Mouse (Mus musculus): ENCODE data around the gene Gm42417. TPM values are rescaled to one million over a fixed set of nuclear protein-coding genes. Genes with fewer than 3 reads are reported as not detected.

Gm42417 gene
- polyA plus RNA-seq, 1 experiment from 2014 or later, result not detected

GRCm38 (mm10) chr1:36555798-36556395 lies 16.7 kb upstream of the Gm42417 start:
- 3% methylated on average over 8 of the region's 8 CpGs for WGBS
- DNase-seq (ENCODE audit: low spot score) (peak; percentile 46), ATAC-seq (replicated peaks; ENCODE audit: insufficient number of reproducible peaks, low FRiP score, low TSS enrichment, low read depth) (no peak)
- H3K4me1 ChIP-seq (ENCODE audit: control insufficient read depth, insufficient read depth, low read length), result peaks cover 15% of the 10 kb centered on the region
- H3K4me3 ChIP-seq (ENCODE audit: low read depth, low read length), result peak overlapping the region; percentile 95
- no peaks in the 10 kb centered on the region for H3K9me3 ChIP-seq (replicated peaks; ENCODE audit: control insufficient read depth, low read length)
- peak overlapping the region; percentile 89 for H3K9ac ChIP-seq (replicated peaks; ENCODE audit: low read length)
- H3K27me3 ChIP-seq (ENCODE audit: control insufficient read depth, insufficient read depth, low read length), result no peaks in the 10 kb centered on the region
- peaks cover 22% of the 10 kb centered on the region for H3K36me3 ChIP-seq (replicated peaks; ENCODE audit: control insufficient read depth, insufficient read depth, low read depth, low read length)
- peak overlapping the region; percentile 78 for H3K4me2 ChIP-seq (ENCODE audit: low read depth, low read length)
- H3K27ac ChIP-seq (replicated peaks; ENCODE audit: low read depth, low read length), result peak overlapping the region; percentile 96

- peak overlapping the region; percentile 95 for H3K4me3 ChIP-seq (ENCODE audit: low read depth, low read length)
- H3K4me1 ChIP-seq (ENCODE audit: control insufficient read depth, insufficient read depth, low read length), result peaks cover 17% of the 10 kb centered on the region
- ATAC-seq (replicated peaks; ENCODE audit: insufficient number of reproducible peaks, low FRiP score, low TSS enrichment, low read depth), result no peak
- H3K9ac ChIP-seq (replicated peaks; ENCODE audit: low read length), result peak overlapping the region; percentile 89; the same call in 1 of the 2 replicates
- H3K9me3 ChIP-seq (replicated peaks; ENCODE audit: control insufficient read depth, low read length), result no peaks in the 10 kb centered on the region
- peak overlapping the region; percentile 78 for H3K4me2 ChIP-seq (ENCODE audit: low read depth, low read length)
- DNase-seq (ENCODE audit: low spot score), result no peak
- H3K36me3 ChIP-seq (replicated peaks; ENCODE audit: control insufficient read depth, insufficient read depth, low read depth, low read length), result peaks cover 29% of the 10 kb centered on the region
- H3K27ac ChIP-seq (replicated peaks; ENCODE audit: low read depth, low read length), result peak overlapping the region; percentile 96
- WGBS, result 71% methylated on average over 21 of the region's 21 CpGs
- H3K27me3 ChIP-seq (ENCODE audit: control insufficient read depth, insufficient read depth, low read length), result no peaks in the 10 kb centered on the region
Measured at GRCm38 (mm10) chr1:36554633-36555399, 15.6 kb upstream of the Gm42417 start.

GRCm38 (mm10) chr1:36552506-36552905 lies 13.3 kb upstream of the Gm42417 start:
- no peak for DNase-seq (ENCODE audit: low spot score)
- Histone ChIP-seq H3K9ac (replicated peaks; ENCODE audit: low read length) (peak overlapping the region; percentile 18; the same call in 1 of the 2 replicates), H3K4me2 (ENCODE audit: low read depth, low read length) (no peak overlapping the region), H3K27ac (replicated peaks; ENCODE audit: low read depth, low read length) (no peak overlapping the region), H3K27me3 (ENCODE audit: control insufficient read depth, insufficient read depth, low read length) (no peaks in the 10 kb centered on the region), H3K4me3 (ENCODE audit: low read depth, low read length) (no peak overlapping the region), H3K36me3 (replicated peaks; ENCODE audit: control insufficient read depth, insufficient read depth, low read depth, low read length) (peaks cover 32% of the 10 kb centered on the region), H3K4me1 (ENCODE audit: control insufficient read depth, insufficient read depth, low read length) (peaks cover 18% of the 10 kb centered on the region), H3K9me3 (replicated peaks; ENCODE audit: control insufficient read depth, low read length) (no peaks in the 10 kb centered on the region)
- no peak for ATAC-seq (replicated peaks; ENCODE audit: insufficient number of reproducible peaks, low FRiP score, low TSS enrichment, low read depth)
- WGBS, result 95% methylated on average over 16 of the region's 16 CpGs

- H3K9ac ChIP-seq (replicated peaks; ENCODE audit: low read length), result no peak overlapping the region
- no peak overlapping the region for H3K27ac ChIP-seq (replicated peaks; ENCODE audit: low read depth, low read length)
- peaks cover 19% of the 10 kb centered on the region for H3K4me1 ChIP-seq (ENCODE audit: control insufficient read depth, insufficient read depth, low read length)
- no peaks in the 10 kb centered on the region for H3K9me3 ChIP-seq (replicated peaks; ENCODE audit: control insufficient read depth, low read length)
- no peak for DNase-seq (ENCODE audit: low spot score)
- no peak for ATAC-seq (replicated peaks; ENCODE audit: insufficient number of reproducible peaks, low FRiP score, low TSS enrichment, low read depth)
- H3K27me3 ChIP-seq (ENCODE audit: control insufficient read depth, insufficient read depth, low read length), result no peaks in the 10 kb centered on the region
- WGBS, result 86% methylated on average over 17 of the region's 17 CpGs
- H3K36me3 ChIP-seq (replicated peaks; ENCODE audit: control insufficient read depth, insufficient read depth, low read depth, low read length), result peaks cover 32% of the 10 kb centered on the region
- H3K4me3 ChIP-seq (ENCODE audit: low read depth, low read length), result no peak overlapping the region
- no peak overlapping the region for H3K4me2 ChIP-seq (ENCODE audit: low read depth, low read length)
Measured at GRCm38 (mm10) chr1:36551904-36552303, 12.7 kb upstream of the Gm42417 start.

GRCm38 (mm10) chr1:36550075-36550863 lies 11.0 kb upstream of the Gm42417 start:
- no peak for ATAC-seq (replicated peaks; ENCODE audit: insufficient number of reproducible peaks, low FRiP score, low TSS enrichment, low read depth)
- no peak for DNase-seq (ENCODE audit: low spot score)
- H3K4me3 ChIP-seq (ENCODE audit: low read depth, low read length), result no peak overlapping the region
- H3K4me1 ChIP-seq (ENCODE audit: control insufficient read depth, insufficient read depth, low read length), result peaks cover 16% of the 10 kb centered on the region
- WGBS, result 76% methylated on average over 20 of the region's 20 CpGs
- H3K4me2 ChIP-seq (ENCODE audit: low read depth, low read length), result no peak overlapping the region
- H3K36me3 ChIP-seq (replicated peaks; ENCODE audit: control insufficient read depth, insufficient read depth, low read depth, low read length), result peaks cover 32% of the 10 kb centered on the region
- H3K27me3 ChIP-seq (ENCODE audit: control insufficient read depth, insufficient read depth, low read length), result no peaks in the 10 kb centered on the region
- H3K27ac ChIP-seq (replicated peaks; ENCODE audit: low read depth, low read length), result no peak overlapping the region
- H3K9me3 ChIP-seq (replicated peaks; ENCODE audit: control insufficient read depth, low read length), result no peaks in the 10 kb centered on the region
- H3K9ac ChIP-seq (replicated peaks; ENCODE audit: low read length), result no peak overlapping the region

- Histone ChIP-seq H3K4me1 (ENCODE audit: control insufficient read depth, insufficient read depth, low read length) (peaks cover 10% of the 10 kb centered on the region), H3K36me3 (replicated peaks; ENCODE audit: control insufficient read depth, insufficient read depth, low read depth, low read length) (peaks cover 32% of the 10 kb centered on the region), H3K9ac (replicated peaks; ENCODE audit: low read length) (no peak overlapping the region), H3K27me3 (ENCODE audit: control insufficient read depth, insufficient read depth, low read length) (no peaks in the 10 kb centered on the region), H3K4me2 (ENCODE audit: low read depth, low read length) (no peak overlapping the region), H3K9me3 (replicated peaks; ENCODE audit: control insufficient read depth, low read length) (no peaks in the 10 kb centered on the region), H3K4me3 (ENCODE audit: low read depth, low read length) (no peak overlapping the region), H3K27ac (replicated peaks; ENCODE audit: low read depth, low read length) (no peak overlapping the region)
- WGBS, result 86% methylated on average over 18 of the region's 18 CpGs
- ATAC-seq (replicated peaks; ENCODE audit: insufficient number of reproducible peaks, low FRiP score, low TSS enrichment, low read depth) (no peak), DNase-seq (ENCODE audit: low spot score) (no peak)
Measured at GRCm38 (mm10) chr1:36549491-36549890, 10.3 kb upstream of the Gm42417 start.

- no peak overlapping the region for H3K9ac ChIP-seq (replicated peaks; ENCODE audit: low read length)
- H3K4me2 ChIP-seq (ENCODE audit: low read depth, low read length), result no peak overlapping the region
- ATAC-seq (replicated peaks; ENCODE audit: insufficient number of reproducible peaks, low FRiP score, low TSS enrichment, low read depth) (no peak), DNase-seq (ENCODE audit: low spot score) (no peak)
- WGBS, result 55% methylated on average over 8 of the region's 8 CpGs
- H3K4me1 ChIP-seq (ENCODE audit: control insufficient read depth, insufficient read depth, low read length), result peaks cover 10% of the 10 kb centered on the region
- H3K4me3 ChIP-seq (ENCODE audit: low read depth, low read length), result no peak overlapping the region; the same call in 1 of the 2 replicates
- H3K36me3 ChIP-seq (replicated peaks; ENCODE audit: control insufficient read depth, insufficient read depth, low read depth, low read length), result peaks cover 32% of the 10 kb centered on the region
- H3K27me3 ChIP-seq (ENCODE audit: control insufficient read depth, insufficient read depth, low read length), result no peaks in the 10 kb centered on the region
- no peaks in the 10 kb centered on the region for H3K9me3 ChIP-seq (replicated peaks; ENCODE audit: control insufficient read depth, low read length)
- no peak overlapping the region for H3K27ac ChIP-seq (replicated peaks; ENCODE audit: low read depth, low read length)
Measured at GRCm38 (mm10) chr1:36548771-36549170, 9.5 kb upstream of the Gm42417 start.

Measured in embryonic facial prominence, embryonic 11.5 days (tissue).